Mouse (Mus musculus) liver, postnatal 0 days (tissue): ENCODE data around the gene Vmn1r197. TPM values are rescaled to one million over a fixed set of nuclear protein-coding genes. Genes with fewer than 3 reads are reported as not detected.
"Not testable (repeated sequence)": the region's sequence is repeated elsewhere in the genome, so short reads cannot be mapped to it uniquely, and the experiment has no call there.

ENCODE experiments used
- ATAC-seq: fragments of 200-750 bp; cut with Nextera tagmentation; 2 replicates; pipeline ENCODE4 v1.8.0; 2017; ENCODE audit warnings: mild to moderate bottlenecking, moderate library complexity
- DNase-seq: peaks from one replicate; pipeline ENCODE4 v3.0.0-alpha.2; 2016
- H3K27ac ChIP-seq: fragments of 300-500 bp; sonication (generic); 2 replicates; pipeline ENCODE4 v1.5.1; 2014; ENCODE audit warnings: antibody characterized with exemption, moderate library complexity, mild to moderate bottlenecking, low read depth
- H3K27me3 ChIP-seq: fragments of 300-500 bp; sonication (generic); 2 replicates; pipeline ENCODE4 v1.6.1; 2014; ENCODE audit warnings: low read length, control low read depth, mixed read lengths; ENCODE audit not compliant: insufficient read depth
- H3K36me3 ChIP-seq: fragments of 300-500 bp; sonication (generic); replicated peaks from 2 replicates; pipeline ENCODE4 v1.6.1; 2014; ENCODE audit warnings: mild to moderate bottlenecking, control low read depth, low read length, moderate library complexity, mixed read lengths; ENCODE audit not compliant: insufficient read depth
- H3K4me1 ChIP-seq: fragments of 300-500 bp; sonication (generic); 2 replicates; pipeline ENCODE4 v1.6.1; 2014; ENCODE audit warnings: antibody characterized with exemption, mild to moderate bottlenecking, control low read depth; ENCODE audit not compliant: insufficient read depth
- H3K4me2 ChIP-seq: fragments of 300-500 bp; sonication (generic); 2 replicates; pipeline ENCODE4 v1.6.1; 2014; ENCODE audit warnings: low read depth, mild to moderate bottlenecking, low read length, moderate library complexity, mixed read lengths
- H3K4me3 ChIP-seq: fragments of 300-500 bp; sonication (generic); 2 replicates; pipeline ENCODE4 v1.5.1; 2014; ENCODE audit warnings: low read depth, low read length
- H3K9ac ChIP-seq: fragments of 300-500 bp; sonication (generic); replicated peaks from 2 replicates; pipeline ENCODE4 v1.6.1; 2014; ENCODE audit warnings: mild to moderate bottlenecking, moderate library complexity
- H3K9me3 ChIP-seq: fragments of 300-500 bp; sonication (generic); 2 replicates; pipeline ENCODE4 v1.6.1; 2016; ENCODE audit warnings: mild to moderate bottlenecking, control low read depth, low read length, mixed read lengths
- CTCF ChIP-seq: sonication (generic); IDR thresholded peaks from 2 replicates; pipeline ENCODE4 v1.5.1; 2016; ENCODE audit warnings: antibody characterized with exemption, low read depth
- EP300 ChIP-seq: IDR thresholded peaks from 2 replicates; pipeline ENCODE4 v1.6.1; 2016; ENCODE audit warnings: antibody characterized with exemption, low read depth, mild to moderate bottlenecking
- WGBS: fragments of 180-500 bp; shearing (Covaris S2); extraction: QIAGEN DNeasy Blood & Tissue Kit; methylation state at CpG from one replicate; pipeline ENCODE4 v1.1.7; 2014; ENCODE audit not compliant: insufficient replicate concordance; 5-methylcytosine and 5-hydroxymethylcytosine counted together
- polyA plus RNA-seq: library from polyadenylated mRNA; unstranded; fragments of >200 nt; fragmentation: Nextera tagmentation; extraction: Ambion mirVana; gene quantifications from 2 replicates; pipeline ENCODE4 v1.2.1, GENCODE M21; 2015

Vmn1r197 gene
- polyA plus RNA-seq = not detected in 2 replicates

- ATAC-seq (no peak), DNase-seq (no peak)
- H3K4me3 ChIP-seq = no peak within 1 kb of the TSS
These were observed at the start of gene Vmn1r197 for GRCm38 (mm10) chr13:22324289-22324688. TSS of gene Vmn1r197 (plus strand) at chr13:22324589.

GRCm38 (mm10) chr13:22284578-22284977, 39.8 kb upstream of the Vmn1r197 start:
- H3K4me2 ChIP-seq = no peak overlapping the region
- TF ChIP-seq CTCF = no peak
- TF ChIP-seq EP300 = no peak
- no peaks in the 10 kb centered on the region for H3K36me3 ChIP-seq
- DNase-seq (no peak), ATAC-seq (no peak)
- 57% methylated on average over 2 of the region's 2 CpGs for WGBS
- H3K27ac ChIP-seq = no peak overlapping the region
- no peaks in the 10 kb centered on the region for H3K4me1 ChIP-seq
- H3K9me3 ChIP-seq = no peaks in the 10 kb centered on the region
- no peak overlapping the region for H3K9ac ChIP-seq
- no peak overlapping the region for H3K4me3 ChIP-seq
- no peaks in the 10 kb centered on the region for H3K27me3 ChIP-seq

More at GRCm38 (mm10) chr13:22324289-22324688, at the start of gene Vmn1r197:
- no peak within 1 kb of the TSS for H3K9ac ChIP-seq
- no peak within 1 kb of the TSS for H3K27ac ChIP-seq
- no peaks in the 10 kb centered on the region for H3K27me3 ChIP-seq
- no peak within 1 kb of the TSS for H3K4me2 ChIP-seq
- no peaks in the 10 kb centered on the region for H3K36me3 ChIP-seq
- TF ChIP-seq CTCF (no peak), EP300 (no peak)
- no peaks in the 10 kb centered on the region for H3K9me3 ChIP-seq
- H3K4me1 ChIP-seq = no peaks in the 10 kb centered on the region

GRCm38 (mm10) chr13:22289620-22290019, 34.8 kb upstream of the Vmn1r197 start, which contains the start of gene Vmn1r196:
TSS of gene Vmn1r196 (plus strand) at chr13:22289920.
- Histone ChIP-seq H3K4me2 (no peak within 1 kb of the TSS), H3K4me1 (no peaks in the 10 kb centered on the region), H3K9ac (no peak within 1 kb of the TSS), H3K36me3 (no peaks in the 10 kb centered on the region), H3K4me3 (no peak within 1 kb of the TSS), H3K9me3 (no peaks in the 10 kb centered on the region), H3K27ac (no peak within 1 kb of the TSS), H3K27me3 (no peaks in the 10 kb centered on the region)
- TF ChIP-seq CTCF = no peak
- no peak for TF ChIP-seq EP300
- DNase-seq (no peak), ATAC-seq (no peak)
- WGBS = 64% methylated on average over 2 of the region's 2 CpGs

- not testable (repeated sequence) for H3K4me2 ChIP-seq, H3K36me3 ChIP-seq, H3K27me3 ChIP-seq, ATAC-seq, DNase-seq, H3K4me3 ChIP-seq, H3K9ac ChIP-seq, H3K9me3 ChIP-seq, H3K4me1 ChIP-seq, H3K27ac ChIP-seq
- 84% methylated on average over 5 of the region's 5 CpGs for WGBS
These were observed 16.3 kb upstream of the Vmn1r197 start for GRCm38 (mm10) chr13:22308075-22308474.

- Histone ChIP-seq H3K27me3 (no peaks in the 10 kb centered on the region), H3K4me3 (no peak overlapping the region), H3K36me3 (no peaks in the 10 kb centered on the region), H3K9ac (no peak overlapping the region), H3K27ac (no peak overlapping the region), H3K4me1 (no peaks in the 10 kb centered on the region), H3K9me3 (no peaks in the 10 kb centered on the region), H3K4me2 (no peak overlapping the region)
- TF ChIP-seq EP300 (no peak), CTCF (no peak)
- WGBS = 48% methylated on average over 2 of the region's 2 CpGs
- ATAC-seq (no peak), DNase-seq (no peak)
These were observed 9.0 kb upstream of the Vmn1r197 start for GRCm38 (mm10) chr13:22315361-22315760.

- TF ChIP-seq EP300 = no peak
- TF ChIP-seq CTCF = no peak
- no peaks in the 10 kb centered on the region for H3K27me3 ChIP-seq
- no peak overlapping the region for H3K27ac ChIP-seq
- WGBS = 78% methylated on average over 2 of the region's 2 CpGs
- H3K4me3 ChIP-seq = no peak overlapping the region
- H3K9ac ChIP-seq = no peak overlapping the region
- H3K4me1 ChIP-seq = no peaks in the 10 kb centered on the region
- ATAC-seq (no peak), DNase-seq (no peak)
- no peaks in the 10 kb centered on the region for H3K36me3 ChIP-seq
- no peak overlapping the region for H3K4me2 ChIP-seq
- H3K9me3 ChIP-seq = no peaks in the 10 kb centered on the region
These were observed 7.0 kb upstream of the Vmn1r197 start for GRCm38 (mm10) chr13:22317366-22317765.

GRCm38 (mm10) chr13:22320091-22320490, 4.3 kb upstream of the Vmn1r197 start:
- no peak for DNase-seq
- H3K36me3 ChIP-seq = no peaks in the 10 kb centered on the region
- no peak overlapping the region for H3K4me2 ChIP-seq
- H3K9ac ChIP-seq = no peak overlapping the region
- H3K9me3 ChIP-seq = no peaks in the 10 kb centered on the region
- TF ChIP-seq EP300 = no peak
- no peak for TF ChIP-seq CTCF
- no peaks in the 10 kb centered on the region for H3K4me1 ChIP-seq
- no peak for ATAC-seq
- H3K27ac ChIP-seq = no peak overlapping the region
- H3K27me3 ChIP-seq = no peaks in the 10 kb centered on the region
- no peak overlapping the region for H3K4me3 ChIP-seq
